Mouse (Mus musculus) stomach, postnatal 0 days (tissue): ENCODE measurements around the gene Sav1. TPM values are rescaled to one million over a fixed set of nuclear protein-coding genes. Genes with fewer than 3 reads are reported as not detected.

Source experiments
- ATAC-seq: fragments of 200-750 bp; cut with Nextera tagmentation; 2 replicates; pipeline ENCODE4 v1.8.0; 2017; ENCODE audit not compliant: low FRiP score, low TSS enrichment
- DNase-seq: peaks from one replicate; pipeline ENCODE4 v3.0.0-alpha.2; 2016; ENCODE audit warnings: low spot score
- H3K27ac ChIP-seq: fragments of 300-500 bp; sonication (generic); replicated peaks from 2 replicates; pipeline ENCODE4 v1.5.1; 2014; ENCODE audit warnings: mild to moderate bottlenecking, control low read depth
- H3K27me3 ChIP-seq: fragments of 300-500 bp; sonication (generic); 2 replicates; pipeline ENCODE4 v1.6.1; 2014; ENCODE audit warnings: low read length; ENCODE audit not compliant: control insufficient read depth, insufficient read depth
- H3K36me3 ChIP-seq: fragments of 300-500 bp; sonication (generic); 2 replicates; pipeline ENCODE4 v1.6.1; 2014; ENCODE audit warnings: low read length, mixed read lengths; ENCODE audit not compliant: control insufficient read depth, insufficient read depth
- H3K4me1 ChIP-seq: fragments of 300-500 bp; sonication (generic); replicated peaks from 2 replicates; pipeline ENCODE4 v1.6.1; 2014; ENCODE audit warnings: antibody characterized with exemption; ENCODE audit not compliant: control insufficient read depth, insufficient read depth
- H3K4me2 ChIP-seq: fragments of 300-500 bp; sonication (generic); replicated peaks from 2 replicates; pipeline ENCODE4 v1.6.1; 2014; ENCODE audit warnings: low read depth, mild to moderate bottlenecking, control low read depth, moderate library complexity
- H3K4me3 ChIP-seq: fragments of 300-500 bp; sonication (generic); 2 replicates; pipeline ENCODE4 v1.5.1; 2014; ENCODE audit warnings: low read depth, low read length, control low read depth
- H3K9ac ChIP-seq: fragments of 300-500 bp; sonication (generic); 2 replicates; pipeline ENCODE4 v1.6.1; 2014; ENCODE audit warnings: mild to moderate bottlenecking, low read length, control low read depth, mixed read lengths
- H3K9me3 ChIP-seq: fragments of 300-500 bp; sonication (generic); 2 replicates; pipeline ENCODE4 v1.6.1; 2016; ENCODE audit warnings: low read length; ENCODE audit not compliant: control insufficient read depth
- CTCF ChIP-seq: IDR thresholded peaks from 2 replicates; pipeline ENCODE4 v1.5.1; 2016; ENCODE audit warnings: antibody characterized with exemption, low read depth, mild to moderate bottlenecking, moderate library complexity
- EP300 ChIP-seq: optimal IDR thresholded peaks from 2 replicates; pipeline ENCODE3; 2016; ENCODE audit warnings: antibody characterized with exemption
- WGBS: fragments of 180-500 bp; shearing (Covaris S2); extraction: QIAGEN DNeasy Blood & Tissue Kit; methylation state at CpG from one replicate; pipeline ENCODE4 v1.1.7; 2014; 5-methylcytosine and 5-hydroxymethylcytosine counted together
- polyA plus RNA-seq: library from polyadenylated mRNA; unstranded; fragments of >200 nt; fragmentation: Nextera tagmentation; extraction: Ambion mirVana; gene quantifications from 2 replicates; pipeline ENCODE4 v1.2.1, GENCODE M21; 2015

Gene Sav1
- 3.1 and 4.2 TPM in 2 replicates for polyA plus RNA-seq

- H3K9me3 ChIP-seq = no peaks in the 10 kb centered on the region
- TF ChIP-seq EP300 = no peak
- TF ChIP-seq CTCF = no peak
- peak; percentile 87 for DNase-seq
- H3K4me2 ChIP-seq = peak within 1 kb of the TSS; percentile 84
- H3K36me3 ChIP-seq = no peaks in the 10 kb centered on the region; the same call in 1 of the 2 replicates
- H3K4me1 ChIP-seq = no peaks in the 10 kb centered on the region
- peak within 1 kb of the TSS; percentile 83 for H3K4me3 ChIP-seq
- H3K27ac ChIP-seq = peak within 1 kb of the TSS; percentile 94
- H3K27me3 ChIP-seq = no peaks in the 10 kb centered on the region
- ATAC-seq = peak; percentile 95
- WGBS = 1% methylated on average over 41 of the region's 102 CpGs
- peak within 1 kb of the TSS; percentile 92 for H3K9ac ChIP-seq
These were observed at the start of gene Sav1 for GRCm38 (mm10) chr12:69986786-69987497. Gene Sav1 (minus strand): TSS chr12:69987002.

- DNase-seq (no peak), ATAC-seq (no peak)
- Histone ChIP-seq H3K27ac (no peak overlapping the region), H3K36me3 (peaks cover 4% of the 10 kb centered on the region), H3K9me3 (no peaks in the 10 kb centered on the region), H3K4me3 (no peak overlapping the region), H3K4me1 (no peaks in the 10 kb centered on the region), H3K9ac (no peak overlapping the region), H3K27me3 (no peaks in the 10 kb centered on the region), H3K4me2 (no peak overlapping the region)
- TF ChIP-seq EP300 (no peak), CTCF (no peak)
These were observed 39.4 kb upstream of the Sav1 start for GRCm38 (mm10) chr12:70026233-70026632.

- Histone ChIP-seq H3K4me3 (no peak overlapping the region), H3K27ac (no peak overlapping the region), H3K4me1 (no peaks in the 10 kb centered on the region), H3K36me3 (peaks cover 7% of the 10 kb centered on the region), H3K9me3 (no peaks in the 10 kb centered on the region), H3K27me3 (no peaks in the 10 kb centered on the region), H3K9ac (no peak overlapping the region), H3K4me2 (no peak overlapping the region)
- 75% methylated on average over 6 of the region's 6 CpGs for WGBS
- DNase-seq (no peak), ATAC-seq (no peak)
- no peak for TF ChIP-seq CTCF
- no peak for TF ChIP-seq EP300
These were observed 38.6 kb upstream of the Sav1 start for GRCm38 (mm10) chr12:70025431-70025830.

GRCm38 (mm10) chr12:70023580-70023979 lies 36.8 kb upstream of the Sav1 start:
- WGBS = 85% methylated on average over 4 of the region's 4 CpGs
- H3K36me3 ChIP-seq = peaks cover 12% of the 10 kb centered on the region

GRCm38 (mm10) chr12:70018153-70018552 lies 31.4 kb upstream of the Sav1 start:
- no peak overlapping the region for H3K9ac ChIP-seq
- H3K4me3 ChIP-seq = no peak overlapping the region
- peaks cover 15% of the 10 kb centered on the region for H3K36me3 ChIP-seq
- H3K27me3 ChIP-seq = no peaks in the 10 kb centered on the region
- H3K27ac ChIP-seq = no peak overlapping the region
- H3K4me1 ChIP-seq = no peaks in the 10 kb centered on the region
- H3K9me3 ChIP-seq = no peaks in the 10 kb centered on the region
- WGBS = 80% methylated on average over 4 of the region's 4 CpGs
- ATAC-seq = no peak
- DNase-seq = no peak
- TF ChIP-seq EP300 (no peak), CTCF (no peak)
- H3K4me2 ChIP-seq = no peak overlapping the region

More at GRCm38 (mm10) chr12:70023580-70023979, 36.8 kb upstream of the Sav1 start:
- no peak overlapping the region for H3K4me3 ChIP-seq
- ATAC-seq (no peak), DNase-seq (no peak)
- H3K4me1 ChIP-seq = no peaks in the 10 kb centered on the region
- H3K9ac ChIP-seq = no peak overlapping the region
- H3K27me3 ChIP-seq = no peaks in the 10 kb centered on the region
- TF ChIP-seq CTCF = no peak
- no peak for TF ChIP-seq EP300
- H3K9me3 ChIP-seq = no peaks in the 10 kb centered on the region
- H3K4me2 ChIP-seq = no peak overlapping the region
- H3K27ac ChIP-seq = no peak overlapping the region

GRCm38 (mm10) chr12:70015936-70016335 lies 29.1 kb upstream of the Sav1 start:
- DNase-seq (no peak), ATAC-seq (no peak)
- no peaks in the 10 kb centered on the region for H3K27me3 ChIP-seq
- no peak overlapping the region for H3K4me3 ChIP-seq
- no peaks in the 10 kb centered on the region for H3K4me1 ChIP-seq
- peaks cover 15% of the 10 kb centered on the region for H3K36me3 ChIP-seq
- WGBS = 50% methylated on average over 4 of the region's 4 CpGs
- H3K9ac ChIP-seq = no peak overlapping the region
- TF ChIP-seq CTCF (no peak), EP300 (no peak)
- no peak overlapping the region for H3K27ac ChIP-seq
- no peaks in the 10 kb centered on the region for H3K9me3 ChIP-seq
- no peak overlapping the region for H3K4me2 ChIP-seq
